Mouse (Mus musculus) skeletal muscle tissue, adult 2 months (tissue): Measurements from ENCODE around the gene Dpy30.
A peak's percentile ranks its signal among the peaks of the same experiment; 100 is the strongest.

Source experiments
- DNase-seq: peaks from one replicate; pipeline ENCODE4 v3.0.0-alpha.2; 2012; ENCODE audit warnings: low read depth, low spot score

The Dpy30 gene

GRCm38 (mm10) chr17:74265156-74265505, 58.6 kb downstream of the Dpy30 start:
- no peak for DNase-seq

- DNase-seq = peak; percentile 30
Observed at GRCm38 (mm10) chr17:74264333-74265155, 59.2 kb downstream of the Dpy30 start.

DNA sequence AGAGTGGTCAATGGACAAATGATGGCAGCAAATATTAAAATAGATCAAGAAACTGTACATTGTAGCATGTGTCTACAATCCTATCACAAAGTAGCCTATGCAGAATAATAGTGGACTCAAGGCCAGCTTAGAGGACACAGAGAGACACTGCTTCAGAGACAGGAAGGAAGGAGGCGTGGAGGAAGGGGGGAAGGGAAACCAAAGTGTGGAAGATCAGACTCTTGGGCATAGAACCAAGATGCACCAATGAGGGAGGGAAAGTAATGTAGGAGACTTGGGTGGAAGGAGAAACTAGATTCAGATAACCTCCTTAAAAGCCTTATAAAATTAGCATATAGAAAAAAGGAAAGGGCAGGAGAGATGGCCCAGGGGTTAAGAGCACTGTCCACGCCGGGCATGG, 61.3 kb downstream of the Dpy30 start:
- no peak for DNase-seq
